Mouse (Mus musculus) embryonic fibroblast, embryonic 13.5 days (primary cell): Measurements from ENCODE around the gene Sgip1.

ENCODE experiments used
- CTCF ChIP-seq: IDR thresholded peaks from 2 replicates; pipeline ENCODE4 v1.5.1; 2011; ENCODE audit warnings: mild to moderate bottlenecking, control low read depth, low read length, moderate library complexity, borderline replicate concordance; ENCODE audit not compliant: insufficient read depth
- POLR2A ChIP-seq: IDR thresholded peaks from 2 replicates; pipeline ENCODE4 v1.6.1; 2011; ENCODE audit warnings: low read depth, mild to moderate bottlenecking, control low read depth, low read length, moderate library complexity

GRCm38 (mm10) chr4:102715532-102715931 lies 25.6 kb upstream of the Sgip1 start:
- TF ChIP-seq CTCF (no peak), POLR2A (no peak)
